In the genomic region with DNA sequence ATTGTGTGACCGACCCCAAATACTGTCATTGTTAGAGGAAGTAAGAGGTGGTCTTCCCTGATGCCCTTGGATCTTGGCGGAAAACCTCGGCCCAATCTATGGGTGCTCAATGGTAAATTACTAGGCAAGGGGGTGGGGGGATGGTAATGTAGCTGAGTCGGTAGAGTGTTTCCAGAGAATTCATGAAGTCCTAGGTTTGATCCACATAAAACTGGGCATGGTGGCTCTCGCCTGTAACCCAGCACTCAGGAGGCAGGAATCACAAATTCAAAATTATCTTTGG, we compare ENCODE assay signal across 11 mouse cellular contexts. TPM values are rescaled to one million over a fixed set of nuclear protein-coding genes. Genes with fewer than 3 reads are reported as not detected.
DNase-seq lines count a peak whose midpoint lies in the region; ATAC-seq lines count a peak whose summit lies in the region.
"Had no signal": no experiment of that assay in that cellular context is flagged by ENCODE, and none has a peak within 500 bp of the region (broad histone marks: within the 10 kb centered on the region; RNA-seq: fewer than 3 reads in every experiment).

No protein-coding gene starts in this region.

- peak overlapping the region; percentile 94 for H3K4me2 ChIP-seq in heart, embryonic 13.5 days
- H3K4me2 ChIP-seq in hindbrain, embryonic 15.5 days: peak overlapping the region; percentile 93
- peak overlapping the region; percentile 74 for H3K4me2 ChIP-seq in midbrain, embryonic 13.5 days (replicated peaks)

- no peak for ATAC-seq in heart, embryonic 13.5 days (ENCODE audit: extremely low read depth, insufficient number of reproducible peaks, low FRiP score, low TSS enrichment)
- no peak for ATAC-seq in hindbrain, embryonic 15.5 days (ENCODE audit: low FRiP score, low read depth)
- ATAC-seq in midbrain, embryonic 13.5 days: no peak
- ATAC-seq in monocyte, adult 5-6 weeks (replicated peaks; ENCODE audit: insufficient number of reproducible peaks, low FRiP score, low TSS enrichment, poor library complexity, severe bottlenecking): no peak

- WGBS in heart, embryonic 13.5 days: 45% methylated on average over 5 of the region's 5 CpGs
- 45% methylated on average over 5 of the region's 5 CpGs for WGBS in embryonic facial prominence, embryonic 10.5 days
- 38% methylated on average over 5 of the region's 5 CpGs for WGBS in hindbrain, embryonic 15.5 days
- 39% methylated on average over 5 of the region's 5 CpGs for WGBS in midbrain, embryonic 13.5 days

- H3K27me3 ChIP-seq in heart, embryonic 13.5 days (replicated peaks): peaks cover 95% of the 10 kb centered on the region
- peaks cover 85% of the 10 kb centered on the region for H3K27me3 ChIP-seq in embryonic facial prominence, embryonic 10.5 days (replicated peaks; ENCODE audit: low read depth, poor library complexity, severe bottlenecking)
- no peaks in the 10 kb centered on the region for H3K27me3 ChIP-seq in hindbrain, embryonic 15.5 days
- H3K27me3 ChIP-seq in midbrain, embryonic 13.5 days: no peaks in the 10 kb centered on the region

- H3K4me1 ChIP-seq in heart, embryonic 13.5 days: peaks cover 23% of the 10 kb centered on the region
- H3K4me1 ChIP-seq in embryonic facial prominence, embryonic 10.5 days: peaks cover 33% of the 10 kb centered on the region
- H3K4me1 ChIP-seq in hindbrain, embryonic 15.5 days (replicated peaks): peaks cover 27% of the 10 kb centered on the region
- peaks cover 36% of the 10 kb centered on the region for H3K4me1 ChIP-seq in midbrain, embryonic 13.5 days (replicated peaks)

- H3K4me3 ChIP-seq in heart, embryonic 13.5 days: peak overlapping the region; percentile 66; the same call in 1 of the 2 replicates
- H3K4me3 ChIP-seq in embryonic facial prominence, embryonic 10.5 days: peak overlapping the region; percentile 80
- H3K4me3 ChIP-seq in hindbrain, embryonic 15.5 days: peak overlapping the region; percentile 80
- peak overlapping the region; percentile 75 for H3K4me3 ChIP-seq in midbrain, embryonic 13.5 days (replicated peaks)

- H3K27ac ChIP-seq in heart, embryonic 13.5 days (replicated peaks): no peak overlapping the region
- H3K27ac ChIP-seq in embryonic facial prominence, embryonic 10.5 days (replicated peaks): 0 out of 2 replicates have a peak overlapping the region, but pooled peaks have one; percentile 93
- H3K27ac ChIP-seq in hindbrain, embryonic 15.5 days (replicated peaks): peak overlapping the region; percentile 93; the same call in 1 of the 2 replicates
- peak overlapping the region; percentile 98 for H3K27ac ChIP-seq in midbrain, embryonic 13.5 days

- no peaks in the 10 kb centered on the region for H3K9me3 ChIP-seq in heart, embryonic 13.5 days
- H3K9me3 ChIP-seq in embryonic facial prominence, embryonic 10.5 days: no peaks in the 10 kb centered on the region
- H3K9me3 ChIP-seq in hindbrain, embryonic 15.5 days: no peaks in the 10 kb centered on the region
- H3K9me3 ChIP-seq in midbrain, embryonic 13.5 days: no peaks in the 10 kb centered on the region

- H3K9ac ChIP-seq in heart, embryonic 13.5 days: peak overlapping the region; percentile 83; the same call in 1 of the 2 replicates
- peak overlapping the region; percentile 65 for H3K9ac ChIP-seq in hindbrain, embryonic 15.5 days
- peak overlapping the region; percentile 99 for H3K9ac ChIP-seq in midbrain, embryonic 13.5 days (replicated peaks)

- DNase-seq in heart, adult 9 months (ENCODE audit: low spot score in 2 of 2): no peak
- DNase-seq in embryonic facial prominence, embryonic 10.5 days (ENCODE audit: low spot score): no peak
- DNase-seq in embryo, embryonic 10 days (ENCODE audit: low spot score): no peak
- no peak for DNase-seq in adrenal gland, adult 8-10 months

- H3K36me3 ChIP-seq in heart, embryonic 13.5 days: no peaks in the 10 kb centered on the region
- H3K36me3 ChIP-seq in embryonic facial prominence, embryonic 10.5 days (replicated peaks): no peaks in the 10 kb centered on the region
- no peaks in the 10 kb centered on the region for H3K36me3 ChIP-seq in hindbrain, embryonic 15.5 days
- peaks cover 5% of the 10 kb centered on the region; the same call in 1 of the 2 replicates for H3K36me3 ChIP-seq in midbrain, embryonic 13.5 days

RNA-seq across cellular contexts. Expression of a gene that starts 3.2 kb away (rescaled TPM):
- 10.9 and 11.3 TPM in 2 replicates for polyA plus RNA-seq in heart, embryonic 13.5 days (2015; fragmentation: Nextera tagmentation; extraction: Ambion mirVana)
- 43.6 and 60.0 TPM in 2 replicates for polyA plus RNA-seq in embryonic facial prominence, embryonic 10.5 days (2016; fragmentation: Nextera tagmentation; extraction: Ambion mirVana)
- 36.3 and 37.5 TPM in 2 replicates for polyA plus RNA-seq in hindbrain, embryonic 15.5 days (2015; fragmentation: Nextera tagmentation; extraction: Ambion mirVana)
- 67.2 and 70.8 TPM in 2 replicates for polyA plus RNA-seq in midbrain, embryonic 13.5 days (2015; fragmentation: Nextera tagmentation; extraction: Ambion mirVana)
- total RNA-seq in adrenal gland, adult 8-10 months (2022): 1 to 10 TPM; 1.2 to 3.2 (median 1.4) TPM
- total RNA-seq in monocyte, adult 5-6 weeks (2017): not detected in 3 replicates

RNA-seq across cellular contexts. Expression of a gene that starts 32.6 kb away (rescaled TPM):
- 961 and 1,090 TPM in 2 replicates for polyA plus RNA-seq in heart, embryonic 13.5 days (2015; fragmentation: Nextera tagmentation; extraction: Ambion mirVana)
- polyA plus RNA-seq in embryonic facial prominence, embryonic 10.5 days (2016; fragmentation: Nextera tagmentation; extraction: Ambion mirVana): 15.6 and 16.2 TPM in 2 replicates
- 265 and 266 TPM in 2 replicates for polyA plus RNA-seq in hindbrain, embryonic 15.5 days (2015; fragmentation: Nextera tagmentation; extraction: Ambion mirVana)
- polyA plus RNA-seq in midbrain, embryonic 13.5 days (2015; fragmentation: Nextera tagmentation; extraction: Ambion mirVana): 103 and 116 TPM in 2 replicates
- 10 to 100 TPM in 3 of 4 experiments, 1 to 10 TPM in 1; 10.0 to 66.6 (median 44.7) TPM for total RNA-seq in adrenal gland, adult 8-10 months (2022)
- 1.0 TPM in 1 of 3 replicates, not detected in the others for total RNA-seq in monocyte, adult 5-6 weeks (2017)

RNA-seq across cellular contexts. Expression of a gene that starts 32.7 kb away (rescaled TPM):
- 0.75 and 1.2 TPM in 2 replicates for polyA plus RNA-seq in heart, embryonic 13.5 days (2015; fragmentation: Nextera tagmentation; extraction: Ambion mirVana)
- 0.77 TPM in 1 of 2 replicates, not detected in the other for polyA plus RNA-seq in embryonic facial prominence, embryonic 10.5 days (2016; fragmentation: Nextera tagmentation; extraction: Ambion mirVana)
- polyA plus RNA-seq in hindbrain, embryonic 15.5 days (2015; fragmentation: Nextera tagmentation; extraction: Ambion mirVana): 1.9 TPM in 2 replicates
- 0.58 and 0.59 TPM in 2 replicates for polyA plus RNA-seq in midbrain, embryonic 13.5 days (2015; fragmentation: Nextera tagmentation; extraction: Ambion mirVana)
- total RNA-seq in adrenal gland, adult 8-10 months (2022): under 1 TPM in 1 of 4 experiments, not detected in 3; 0.86 TPM
- total RNA-seq in monocyte, adult 5-6 weeks (2017): not detected in 3 replicates
- polyA plus RNA-seq: C2C12; liver, embryonic 16.5 days had no signal

RNA-seq across cellular contexts. Expression of a gene that starts 53.6 kb away (rescaled TPM):
- not detected in 2 replicates for polyA plus RNA-seq in heart, embryonic 13.5 days (2015; fragmentation: Nextera tagmentation; extraction: Ambion mirVana)
- not detected in 2 replicates for polyA plus RNA-seq in embryonic facial prominence, embryonic 10.5 days (2016; fragmentation: Nextera tagmentation; extraction: Ambion mirVana)
- polyA plus RNA-seq in hindbrain, embryonic 15.5 days (2015; fragmentation: Nextera tagmentation; extraction: Ambion mirVana): 1.1 and 1.3 TPM in 2 replicates
- polyA plus RNA-seq in midbrain, embryonic 13.5 days (2015; fragmentation: Nextera tagmentation; extraction: Ambion mirVana): 0.24 TPM in 1 of 2 replicates, not detected in the other
- total RNA-seq in adrenal gland, adult 8-10 months (2022): not detected
- total RNA-seq in monocyte, adult 5-6 weeks (2017): not detected in 3 replicates
- polyA plus RNA-seq: C2C12; heart, postnatal 0 days; liver, embryonic 16.5 days had no signal
